Mouse (Mus musculus): ENCODE measurements around the gene Sema6d.

DNA sequence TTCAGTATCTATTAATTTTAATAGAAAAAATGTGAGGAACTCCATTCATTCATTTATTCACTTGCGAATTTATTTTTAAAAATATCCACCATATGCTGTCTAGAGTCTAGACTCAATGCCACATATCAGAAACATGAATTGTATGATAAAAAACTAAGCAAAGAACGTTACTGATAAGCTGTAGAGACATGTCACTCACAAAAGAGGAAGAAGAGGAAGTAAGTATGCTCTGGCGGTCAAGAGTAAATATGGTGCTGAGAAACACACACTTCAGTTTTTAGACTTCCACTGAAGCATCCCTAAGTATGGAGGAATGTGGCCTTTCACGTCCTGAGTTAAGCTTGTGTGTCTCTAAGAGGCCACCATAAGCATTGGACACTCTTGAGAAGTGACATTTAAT, 484.0 kb downstream of the Sema6d start:
- TF ChIP-seq CTCF (IDR thresholded peaks at IDR 0.05; ENCODE audit: borderline replicate concordance, extremely low read depth, insufficient read depth, insufficient read length), result no peak
- TF ChIP-seq POLR2A (IDR thresholded peaks at IDR 0.05; ENCODE audit: borderline replicate concordance, extremely low read depth, insufficient read depth, insufficient read length, poor library complexity, severe bottlenecking), result no peak

All from brain, embryonic 14.5 days (tissue).